Mouse (Mus musculus) cerebellum, adult 2 months (tissue): ENCODE measurements at regions not wholly inside any gene's neighbourhood (a gene's known extent, or its start where the extent isn't known, plus 50 kb on each side); places are given as distances from the start of the nearest gene placed in this dataset.

Source experiments
- CTCF ChIP-seq: fragments of 200-500 bp; IDR thresholded peaks from 2 replicates; pipeline ENCODE4 v1.5.1; 2011; ENCODE audit warnings: low read depth, mild to moderate bottlenecking, control low read depth, low read length, moderate library complexity, borderline replicate concordance; ENCODE audit not compliant: insufficient read depth
- POLR2A ChIP-seq: fragments of 200-500 bp; IDR thresholded peaks from 2 replicates; pipeline ENCODE4 v1.6.1; 2011; ENCODE audit warnings: low read length, control low read depth, borderline replicate concordance; ENCODE audit not compliant: insufficient read depth

GRCm38 (mm10) chr1:128706167-128706566 is 114.1 kb upstream of the Cxcr4 start:
- no peak for TF ChIP-seq POLR2A
- TF ChIP-seq CTCF: no peak
